In the genomic region with DNA sequence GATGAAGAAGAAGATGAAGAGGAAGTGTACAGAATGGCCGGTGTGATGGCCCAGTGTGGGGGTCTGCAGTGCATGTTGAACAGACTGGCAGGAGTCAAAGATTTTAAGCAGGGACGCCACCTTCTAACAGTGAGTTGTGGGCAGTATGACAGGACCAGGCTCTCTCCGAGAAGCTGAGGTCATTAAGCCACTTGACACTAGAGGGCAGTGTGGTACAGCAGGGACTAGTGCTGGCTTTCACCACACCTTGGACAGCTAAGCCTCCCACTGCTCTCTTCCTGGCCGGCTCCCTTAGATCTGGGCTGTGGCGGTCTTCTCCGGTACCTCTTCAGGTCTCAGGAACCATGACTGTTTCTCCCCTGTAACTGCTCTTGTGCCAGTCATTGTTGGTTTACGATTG, we compare ENCODE assay signal across 8 mouse cellular contexts.
DNase-seq lines count a peak whose midpoint lies in the region; ATAC-seq and TF ChIP-seq lines count a peak whose summit lies in the region.
"Had no signal": no experiment of that assay in that cellular context is flagged by ENCODE, and none has a peak within 500 bp of the region (broad histone marks: within the 10 kb centered on the region; RNA-seq: fewer than 3 reads in every experiment).

No protein-coding gene starts in this region.

- peak; percentile 77 for DNase-seq in adrenal gland, adult 2 months
- DNase-seq in gastrocnemius, postnatal 36 days: peak; percentile 63 to 73
- peak; percentile 84 to 85 for DNase-seq in left cerebral cortex, postnatal 14 days (ENCODE audit: low spot score in 2 of 2)
- peak; percentile 71 for DNase-seq in midbrain, embryonic 10.5 days (ENCODE audit: low spot score)
- DNase-seq in right cerebral cortex, postnatal 4 days: peak; percentile 69

- peaks cover 59% of the 10 kb centered on the region for H3K36me3 ChIP-seq in intestine, embryonic 16.5 days (ENCODE audit: control insufficient read depth, insufficient read depth, low read length)
- peaks cover 100% of the 10 kb centered on the region for H3K36me3 ChIP-seq in midbrain, embryonic 10.5 days

- peak; percentile 99 for TF ChIP-seq CTCF in cortical plate, adult 2 months (IDR thresholded peaks at IDR 0.05; ENCODE audit: extremely low read depth, insufficient read depth, low read length)

- no peak for TF ChIP-seq POLR2A in cortical plate, adult 2 months (IDR thresholded peaks at IDR 0.05; ENCODE audit: extremely low read depth, insufficient read depth, low read length)

- intact Hi-C loops in gastrocnemius, postnatal 36 days (cut with DNase I): loop anchor here (2.0 kb wide), 2 partner anchors 105 to 141 kb away; no protein-coding TSS in a partner anchor
- intact Hi-C loops in left cerebral cortex, postnatal 14 days (cut with DNase I): loop anchor here (1.0 to 5.0 kb wide), 2 partner anchors 142 to 166 kb away; no protein-coding TSS in a partner anchor

- H3K4me1 ChIP-seq in cortical plate, adult 2 months (ENCODE audit: control insufficient read depth, insufficient read depth, low read length): no peaks in the 10 kb centered on the region
- no peaks in the 10 kb centered on the region for H3K4me1 ChIP-seq in intestine, embryonic 16.5 days (ENCODE audit: control insufficient read depth, insufficient read depth, low read length)
- H3K4me1 ChIP-seq in midbrain, embryonic 10.5 days: no peaks in the 10 kb centered on the region
- H3K4me1 ChIP-seq: neural tube, embryonic 12.5 days had no signal

- H3K9ac ChIP-seq in intestine, embryonic 16.5 days (ENCODE audit: low read depth, low read length): no peak overlapping the region
- H3K9ac ChIP-seq: neural tube, embryonic 12.5 days had no signal

- no peak overlapping the region for H3K4me3 ChIP-seq in cortical plate, adult 2 months (ENCODE audit: insufficient read depth, low read length)
- no peak overlapping the region for H3K4me3 ChIP-seq in intestine, embryonic 16.5 days (ENCODE audit: low read length)
- no peak overlapping the region for H3K4me3 ChIP-seq in midbrain, embryonic 10.5 days
- H3K4me3 ChIP-seq: neural tube, embryonic 12.5 days had no signal

- H3K27me3 ChIP-seq in intestine, embryonic 16.5 days (replicated peaks; ENCODE audit: control insufficient read depth, insufficient read depth, low read length): no peaks in the 10 kb centered on the region
- H3K27me3 ChIP-seq in midbrain, embryonic 10.5 days (ENCODE audit: low read depth, poor library complexity, severe bottlenecking): no peaks in the 10 kb centered on the region
- H3K27me3 ChIP-seq: neural tube, embryonic 12.5 days had no signal

- no peak overlapping the region for H3K27ac ChIP-seq in cortical plate, adult 2 months (ENCODE audit: insufficient read depth, low read length)
- no peak overlapping the region for H3K27ac ChIP-seq in intestine, embryonic 16.5 days (ENCODE audit: low read length)
- no peak overlapping the region for H3K27ac ChIP-seq in midbrain, embryonic 10.5 days (replicated peaks)
- H3K27ac ChIP-seq: neural tube, embryonic 12.5 days had no signal

- ATAC-seq in intestine, embryonic 16.5 days: peak; percentile 74

- 43% methylated on average over 7 of the region's 7 CpGs for WGBS in intestine, embryonic 16.5 days
- WGBS in midbrain, embryonic 10.5 days: 54% methylated on average over 7 of the region's 7 CpGs

- no peaks in the 10 kb centered on the region for H3K9me3 ChIP-seq in intestine, embryonic 16.5 days (ENCODE audit: control insufficient read depth, low read length)
- H3K9me3 ChIP-seq in midbrain, embryonic 10.5 days (replicated peaks): no peaks in the 10 kb centered on the region
- H3K9me3 ChIP-seq: neural tube, embryonic 12.5 days had no signal

- no peak overlapping the region for H3K4me2 ChIP-seq in intestine, embryonic 16.5 days (ENCODE audit: low read depth, low read length)
- H3K4me2 ChIP-seq: neural tube, embryonic 12.5 days had no signal
